Mouse (Mus musculus) retina, embryonic 14.5 days (tissue): ENCODE results near the gene Axin2.
A peak's percentile ranks its signal among the peaks of the same experiment; 100 is the strongest.
"Not testable (repeated sequence)": the region's sequence is repeated elsewhere in the genome, so short reads cannot be mapped to it uniquely, and the experiment has no call there.

Source experiments
- DNase-seq: peaks from one replicate; pipeline ENCODE4 v3.0.0-alpha.2; 2015; ENCODE audit warnings: low spot score

Axin2 gene

GRCm38 (mm10) chr11:108920158-108920635 is at the start of gene Axin2:
Gene Axin2 (plus strand): TSS chr11:108920349.
- peak; percentile 95 for DNase-seq

GRCm38 (mm10) chr11:108871284-108871683 is 48.9 kb upstream of the Axin2 start:
- DNase-seq = not testable (repeated sequence)

- no peak for DNase-seq
Observed at GRCm38 (mm10) chr11:108871748-108872147, 48.4 kb upstream of the Axin2 start.

- no peak for DNase-seq
Observed at GRCm38 (mm10) chr11:108876633-108877205, 43.4 kb upstream of the Axin2 start.

GRCm38 (mm10) chr11:108877520-108877919 is 42.6 kb upstream of the Axin2 start:
- no peak for DNase-seq

- DNase-seq = no peak
Observed at GRCm38 (mm10) chr11:108880546-108880945, 39.6 kb upstream of the Axin2 start.

GRCm38 (mm10) chr11:108881662-108882061 is 38.5 kb upstream of the Axin2 start:
- no peak for DNase-seq

- peak; percentile 38 for DNase-seq
Observed at GRCm38 (mm10) chr11:108885276-108885896, 34.8 kb upstream of the Axin2 start.

GRCm38 (mm10) chr11:108886060-108886459 is 34.1 kb upstream of the Axin2 start:
- DNase-seq = no peak

- DNase-seq = peak; percentile 42
Observed at GRCm38 (mm10) chr11:108889121-108889520, 31.0 kb upstream of the Axin2 start.

- DNase-seq = no peak
Observed at GRCm38 (mm10) chr11:108890544-108890943, 29.6 kb upstream of the Axin2 start.

- peak; percentile 71 for DNase-seq
Observed at GRCm38 (mm10) chr11:108891111-108891870, 28.9 kb upstream of the Axin2 start.

- DNase-seq = no peak
Observed at GRCm38 (mm10) chr11:108891871-108892380, 28.2 kb upstream of the Axin2 start.

- peak; percentile 20 for DNase-seq
Observed at GRCm38 (mm10) chr11:108892406-108892805, 27.7 kb upstream of the Axin2 start.

GRCm38 (mm10) chr11:108893232-108893790 is 26.8 kb upstream of the Axin2 start:
- no peak for DNase-seq

GRCm38 (mm10) chr11:108893855-108894510 is 26.2 kb upstream of the Axin2 start:
- peak; percentile 77 for DNase-seq

GRCm38 (mm10) chr11:108897034-108897433 is 23.1 kb upstream of the Axin2 start:
- DNase-seq = no peak

- DNase-seq = no peak
Observed at GRCm38 (mm10) chr11:108898063-108898462, 22.1 kb upstream of the Axin2 start.

GRCm38 (mm10) chr11:108898483-108898882 is 21.7 kb upstream of the Axin2 start:
- no peak for DNase-seq

- DNase-seq = no peak
Observed at GRCm38 (mm10) chr11:108900718-108901488, 19.2 kb upstream of the Axin2 start.

- no peak for DNase-seq
Observed at GRCm38 (mm10) chr11:108901670-108902069, 18.5 kb upstream of the Axin2 start.
